Mouse (Mus musculus) stomach, postnatal 0 days (tissue): ENCODE results near the gene Skil.

ENCODE experiments used
- CTCF ChIP-seq: IDR thresholded peaks from 2 replicates; pipeline ENCODE4 v1.5.1; 2016; ENCODE audit warnings: antibody characterized with exemption, low read depth, mild to moderate bottlenecking, moderate library complexity
- EP300 ChIP-seq: optimal IDR thresholded peaks from 2 replicates; pipeline ENCODE3; 2016; ENCODE audit warnings: antibody characterized with exemption

- TF ChIP-seq CTCF: no peak
- no peak for TF ChIP-seq EP300
These were observed 65.2 kb downstream of the Skil start for GRCm38 (mm10) chr3:31160046-31160445.
